Mouse (Mus musculus) T-cell, adult 2 months (primary cell): ENCODE measurements around the gene Ncbp2.
A peak's percentile ranks its signal among the peaks of the same experiment; 100 is the strongest.

Source experiments
- DNase-seq: peaks from one replicate; pipeline ENCODE4 v3.0.0; 2022; ENCODE audit warnings: low spot score

Gene Ncbp2

DNA sequence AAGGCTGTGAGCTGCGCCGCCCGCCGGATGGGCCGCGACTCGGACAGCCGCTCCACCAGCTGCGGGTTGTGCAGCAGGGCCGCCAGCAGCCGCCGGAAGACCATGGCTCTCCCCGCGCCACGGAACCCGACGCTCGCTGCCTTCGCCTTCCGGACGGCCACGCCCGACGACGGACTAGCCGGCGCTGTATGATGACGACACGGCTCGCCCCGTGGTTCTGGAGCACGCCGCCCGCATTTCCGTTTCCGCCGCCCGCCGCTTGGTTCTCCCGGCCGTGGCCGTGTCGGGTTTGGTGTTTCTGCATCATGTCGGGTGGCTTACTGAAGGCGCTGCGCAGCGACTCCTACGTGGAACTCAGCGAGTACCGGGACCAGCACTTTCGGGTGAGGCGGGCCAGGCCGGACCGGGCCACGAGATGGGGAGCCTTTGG is at the start of gene Ncbp2, which contains the start of gene 0610012G03Rik:
Ncbp2 (plus strand) TSS at position 169 of the 430 bp plus-strand sequence.
0610012G03Rik (minus strand) TSS at position 150 of the 430 bp plus-strand sequence.
- DNase-seq, result peak; percentile 96

DNA sequence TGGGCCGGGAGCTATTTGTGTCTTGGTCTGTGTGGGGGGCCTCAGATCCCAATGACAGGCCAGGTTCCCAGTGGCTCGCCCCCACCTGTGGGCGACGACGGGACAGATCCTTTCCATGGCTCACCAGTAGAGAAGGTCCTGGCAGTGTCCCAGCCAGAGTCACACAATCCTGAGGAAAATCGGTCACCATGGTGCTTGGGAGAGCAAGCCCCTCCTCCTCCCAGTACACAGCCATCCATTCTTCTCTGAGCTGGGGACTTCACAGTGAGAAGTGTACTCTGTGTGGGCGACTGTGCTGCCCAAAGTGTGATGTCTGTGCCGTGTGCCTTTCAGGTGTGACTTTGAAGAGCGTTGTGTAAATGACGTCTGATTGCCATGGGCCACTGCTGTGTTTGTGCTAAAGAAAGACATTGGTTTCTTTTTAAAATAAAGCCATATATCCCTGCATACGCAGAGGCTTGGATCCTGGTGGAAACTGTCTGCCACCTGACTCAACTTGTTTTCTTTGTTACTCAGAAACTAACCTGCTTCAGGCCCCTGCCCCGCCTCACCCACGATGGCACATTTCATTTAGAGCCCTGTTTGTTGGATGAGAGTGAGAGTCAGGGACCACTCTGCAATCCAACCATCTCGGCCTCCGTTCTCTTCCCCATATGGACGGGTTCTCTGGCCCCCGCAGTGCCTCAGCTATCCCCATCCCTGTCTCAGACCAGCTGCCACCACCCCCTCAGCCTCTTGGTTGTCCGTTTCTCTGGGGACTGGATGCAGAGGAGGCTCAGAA is 49.6 kb upstream of the Ncbp2 start:
- no peak for DNase-seq

DNA sequence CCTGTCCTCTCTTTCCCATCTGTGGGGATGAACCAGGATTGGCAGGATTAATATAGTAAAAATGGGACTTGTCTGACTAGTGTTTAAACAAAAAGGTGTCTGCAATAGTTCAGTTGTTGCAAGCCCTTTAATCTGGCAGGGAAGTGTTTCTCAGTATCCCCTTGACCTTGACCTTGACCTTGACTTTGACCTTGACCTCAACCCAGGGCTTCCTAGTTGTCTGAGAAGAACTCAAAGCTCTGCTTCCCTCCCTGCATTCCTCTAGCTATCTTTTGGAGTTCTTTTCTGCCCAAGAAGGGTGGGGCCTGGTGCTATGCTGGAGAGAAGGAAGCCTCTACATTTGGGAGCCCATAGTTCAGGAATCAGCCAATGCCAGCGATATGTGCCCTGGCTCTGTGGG is 46.4 kb upstream of the Ncbp2 start:
- no peak for DNase-seq

DNA sequence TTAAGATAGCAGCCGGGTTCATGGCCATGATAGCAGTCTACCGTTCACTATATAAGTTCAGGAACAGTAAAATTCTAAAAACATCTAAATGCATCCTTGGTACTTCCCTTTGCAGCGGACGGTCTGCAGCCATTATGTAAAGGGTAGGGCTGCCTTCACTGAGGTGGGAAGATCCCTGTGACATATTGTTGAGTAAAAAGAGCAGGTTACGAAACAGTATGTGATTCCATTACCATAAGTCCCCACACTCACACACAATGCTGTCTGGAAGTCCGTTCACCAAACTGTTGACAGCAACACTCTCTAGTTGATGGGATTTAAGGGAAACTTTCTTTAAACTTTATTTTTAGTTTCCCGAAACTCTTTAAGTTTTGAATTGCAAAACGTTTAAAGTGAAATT is 45.1 kb upstream of the Ncbp2 start:
- DNase-seq, result no peak

DNA sequence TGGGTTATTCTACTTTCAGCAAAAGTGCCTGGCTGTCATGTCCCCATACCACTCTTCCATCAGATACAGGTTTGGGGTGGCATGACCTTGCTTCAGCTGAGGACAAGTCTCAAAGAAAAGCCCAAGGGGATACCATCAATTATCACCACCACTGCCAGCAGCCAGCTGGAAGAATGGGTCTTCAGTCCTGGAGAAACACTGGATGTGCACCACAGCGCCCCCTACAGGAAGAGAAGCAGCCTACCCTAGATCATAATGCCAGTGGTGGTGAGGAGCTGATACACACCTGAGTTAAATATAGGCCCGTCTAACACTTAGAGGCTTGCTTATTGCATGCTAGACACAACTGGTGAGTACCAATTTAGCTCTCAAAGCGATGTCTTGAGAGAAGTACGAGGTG is 43.0 kb upstream of the Ncbp2 start:
- no peak for DNase-seq

DNA sequence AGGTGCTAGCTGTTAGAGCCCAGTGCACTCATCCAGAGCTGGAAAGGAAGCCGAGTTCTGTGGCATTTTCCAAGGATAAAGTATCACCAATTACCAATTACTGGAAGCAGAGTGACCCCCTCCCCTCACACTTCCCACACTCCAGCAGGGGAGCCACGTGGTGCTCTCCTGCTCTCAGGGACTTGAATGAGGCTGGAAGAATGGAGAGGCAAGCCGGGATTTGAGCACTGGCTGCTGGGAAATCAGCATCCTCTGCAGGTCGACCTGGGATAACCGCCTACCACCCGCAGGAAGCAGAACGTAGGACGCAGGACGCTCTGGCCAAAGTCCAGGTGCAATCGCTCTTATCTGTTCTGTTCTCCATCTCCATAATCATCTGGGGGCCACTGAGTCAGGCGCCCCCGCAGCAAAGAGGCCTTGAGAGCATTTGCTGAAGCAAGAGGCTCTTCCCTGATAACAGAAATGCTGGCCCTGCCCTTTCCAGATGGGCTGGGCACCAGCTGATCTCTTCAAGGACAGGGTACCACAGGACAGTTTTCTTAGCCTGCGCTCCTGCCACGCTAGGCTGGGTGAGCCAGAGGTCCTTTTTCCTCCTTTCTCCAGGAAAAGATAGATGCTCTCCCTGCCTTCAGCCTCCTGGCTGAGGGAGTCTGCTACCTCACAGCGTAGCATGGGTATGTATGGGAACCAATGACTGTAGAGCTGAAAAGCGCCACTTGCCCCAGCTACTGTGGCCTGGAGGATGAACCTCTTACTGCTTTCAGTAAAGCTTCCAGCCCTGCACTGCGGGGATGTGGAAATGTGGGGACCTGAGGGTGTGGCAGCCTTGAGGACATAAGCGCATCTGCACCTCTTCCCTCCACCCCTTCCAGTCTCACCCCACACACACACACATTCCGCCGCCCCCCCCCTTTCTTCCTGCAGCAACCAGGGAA is 42.2 kb upstream of the Ncbp2 start:
- no peak for DNase-seq

DNA sequence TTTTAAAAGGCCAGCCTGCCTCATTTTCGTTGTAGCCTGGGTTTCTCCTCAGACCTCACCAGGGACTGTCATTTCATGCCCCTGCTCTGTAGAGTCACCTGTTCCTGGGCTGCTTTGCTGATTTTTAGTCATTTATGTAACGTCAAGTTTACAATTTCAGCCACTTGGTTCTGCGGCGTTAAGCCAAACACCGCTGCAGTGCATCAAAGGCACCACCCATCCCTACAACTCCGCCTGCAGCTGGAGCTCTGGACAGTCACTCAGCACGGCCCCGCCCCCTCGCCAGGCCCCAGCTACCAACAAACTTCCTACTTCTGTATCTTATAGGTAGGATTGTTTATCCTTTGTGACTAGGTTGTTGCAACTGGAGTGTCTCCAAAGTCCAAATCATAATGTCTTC is 41.4 kb upstream of the Ncbp2 start:
- DNase-seq, result no peak

DNA sequence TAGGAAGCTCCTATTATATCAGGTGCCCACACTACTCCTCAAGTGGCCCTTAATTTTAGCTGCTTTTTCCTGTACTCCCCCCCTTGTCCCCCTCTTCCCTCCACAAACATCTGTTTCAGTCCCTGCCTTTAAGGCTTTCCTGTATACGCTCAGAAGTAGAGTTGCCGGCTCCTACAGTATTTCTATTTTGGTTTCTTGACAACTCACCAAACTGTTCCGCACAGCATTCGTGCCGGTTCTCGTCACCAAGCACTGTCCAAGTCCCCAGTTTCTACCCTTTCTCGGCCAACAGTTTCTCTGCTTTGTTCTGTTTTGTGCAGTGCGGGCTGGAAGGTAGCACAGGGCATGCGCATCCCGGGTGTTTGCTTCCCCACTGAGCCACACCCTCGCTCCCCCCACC is 39.4 kb upstream of the Ncbp2 start:
- DNase-seq, result no peak

DNA sequence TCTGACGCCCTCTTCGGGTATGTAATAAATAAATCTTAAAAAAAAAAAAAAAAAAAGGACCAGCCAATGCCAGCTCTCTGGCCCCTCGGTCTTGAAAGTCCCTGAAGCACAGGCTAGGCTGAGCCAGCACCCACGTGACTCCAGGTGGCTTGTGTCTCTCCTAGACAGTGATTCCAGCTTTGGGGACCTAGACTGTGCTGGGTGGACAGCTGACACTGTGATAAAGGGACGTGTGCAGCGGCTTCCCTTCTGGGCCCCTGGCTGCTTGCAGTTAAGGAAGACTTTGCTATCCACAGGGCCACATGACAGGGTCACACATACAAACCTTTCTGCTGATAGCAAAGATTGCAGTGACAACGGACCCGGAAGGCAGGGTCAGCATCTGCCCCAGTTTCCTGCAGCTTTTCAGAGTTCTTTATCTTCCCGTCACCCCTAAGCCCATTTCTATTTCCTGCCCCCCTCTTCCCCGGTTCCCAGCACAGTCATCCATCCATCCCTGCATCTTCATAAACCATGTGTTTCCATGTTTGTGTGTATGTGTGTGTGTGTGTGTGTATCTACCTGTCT is 37.9 kb upstream of the Ncbp2 start:
- no peak for DNase-seq

DNA sequence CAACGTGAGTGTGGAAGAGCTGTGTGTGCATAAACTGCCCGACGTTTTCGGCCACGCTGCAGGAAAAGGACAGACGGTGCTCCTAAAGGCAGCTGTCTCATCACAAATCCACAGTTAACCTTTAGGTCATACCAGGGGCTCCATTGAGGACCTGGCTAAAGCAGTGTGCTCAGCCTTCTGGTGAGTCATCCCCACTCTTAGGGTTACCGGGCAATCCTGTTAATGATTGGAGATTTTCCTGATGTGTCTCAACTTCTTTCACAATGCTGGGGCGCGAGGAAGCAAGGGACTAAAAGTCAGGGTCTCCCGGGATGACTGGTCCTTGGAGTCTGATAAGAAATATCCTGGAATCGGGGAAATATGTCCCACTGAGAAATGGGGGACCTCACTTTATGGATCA is 30.5 kb upstream of the Ncbp2 start:
- no peak for DNase-seq

DNA sequence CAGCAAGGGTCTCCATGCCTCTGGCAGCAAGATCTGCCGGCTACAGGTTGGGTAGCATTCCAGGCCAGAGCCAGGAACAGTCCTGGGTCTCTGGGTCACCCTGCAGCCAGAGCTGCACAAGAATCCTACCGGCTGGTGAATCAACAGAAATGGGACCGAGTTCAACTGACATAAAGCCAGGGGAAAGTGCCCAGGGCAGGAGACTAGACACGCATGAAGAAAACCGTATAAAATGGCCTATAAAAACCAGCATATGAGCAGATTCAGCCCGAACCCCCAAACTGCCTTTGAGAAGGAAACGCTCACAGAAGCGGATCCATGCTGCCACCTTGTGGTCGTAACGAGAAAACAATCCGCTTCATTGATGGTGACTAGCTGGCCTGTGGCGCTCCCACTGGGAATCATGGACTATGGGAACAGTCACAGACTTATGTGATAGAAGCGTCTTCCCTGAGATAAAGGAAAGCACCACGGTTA is 30.0 kb upstream of the Ncbp2 start:
- peak; percentile 45 for DNase-seq

DNA sequence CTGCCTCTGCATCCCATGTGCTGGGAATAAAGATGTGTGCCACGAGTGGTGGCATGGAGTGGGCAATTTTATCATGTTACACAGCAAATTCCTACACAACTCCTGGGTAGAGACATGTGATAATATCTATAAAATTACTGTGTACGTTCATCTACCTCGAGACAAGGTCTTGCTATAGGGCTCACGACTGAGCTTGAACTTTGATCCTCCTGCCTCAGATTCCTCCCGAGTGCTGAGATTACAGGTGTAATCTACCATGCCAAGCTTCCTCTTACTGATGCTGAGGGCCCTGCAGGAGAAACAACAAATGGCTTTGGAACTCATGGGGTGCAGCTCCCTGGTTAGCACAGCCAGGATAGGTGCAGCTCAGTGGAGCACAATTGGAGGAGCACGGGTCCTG is 23.9 kb upstream of the Ncbp2 start:
- no peak for DNase-seq

DNA sequence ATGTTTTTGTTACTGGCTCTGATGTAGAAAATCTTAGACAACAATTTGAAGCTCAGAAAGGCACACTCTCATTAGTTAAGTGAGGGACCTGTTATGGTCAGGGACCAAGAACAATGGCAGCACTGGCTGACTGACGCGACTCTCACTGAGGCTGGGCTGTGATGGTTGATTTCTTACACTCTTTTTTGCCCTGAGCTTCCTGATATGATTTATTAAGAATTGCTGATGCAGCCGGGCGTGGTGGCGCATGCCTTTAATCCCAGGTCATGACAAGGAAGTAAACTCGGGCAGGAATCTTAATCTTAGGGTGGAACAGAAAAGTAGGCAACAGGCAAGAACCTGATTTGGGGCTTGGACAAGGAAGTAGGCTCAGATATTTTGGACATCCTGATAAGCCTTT is 22.2 kb upstream of the Ncbp2 start:
- no peak for DNase-seq

DNA sequence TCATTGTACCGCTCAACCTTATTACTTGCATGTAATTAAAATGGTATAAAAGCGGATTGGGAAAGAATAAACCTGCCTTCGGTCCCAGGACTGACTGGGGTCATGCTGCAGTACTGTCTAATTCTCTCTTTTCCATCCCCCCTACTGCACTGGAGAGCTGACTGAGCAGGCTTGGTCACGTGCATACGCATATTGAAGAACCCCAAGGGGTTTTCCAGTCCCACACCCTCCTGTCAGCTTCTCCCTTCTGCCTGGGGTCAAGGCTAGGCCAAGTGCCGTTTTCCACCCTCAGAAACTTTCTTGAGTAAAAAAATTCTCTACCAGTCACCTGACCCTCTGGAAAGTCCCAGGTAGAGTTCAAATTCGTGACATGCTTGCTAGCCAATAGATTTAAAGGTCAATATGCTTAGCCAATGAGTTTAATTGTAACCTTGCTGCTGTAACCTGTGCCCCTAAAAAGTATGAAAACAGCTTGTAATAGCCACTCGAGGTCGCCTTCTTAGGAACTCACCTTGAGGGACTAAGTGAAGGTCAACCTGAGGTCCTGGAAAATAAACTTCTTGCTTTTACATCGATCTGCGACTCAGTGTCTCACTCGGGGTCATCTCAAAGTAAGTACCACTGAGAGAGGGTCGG is 21.6 kb upstream of the Ncbp2 start:
- DNase-seq, result no peak

DNA sequence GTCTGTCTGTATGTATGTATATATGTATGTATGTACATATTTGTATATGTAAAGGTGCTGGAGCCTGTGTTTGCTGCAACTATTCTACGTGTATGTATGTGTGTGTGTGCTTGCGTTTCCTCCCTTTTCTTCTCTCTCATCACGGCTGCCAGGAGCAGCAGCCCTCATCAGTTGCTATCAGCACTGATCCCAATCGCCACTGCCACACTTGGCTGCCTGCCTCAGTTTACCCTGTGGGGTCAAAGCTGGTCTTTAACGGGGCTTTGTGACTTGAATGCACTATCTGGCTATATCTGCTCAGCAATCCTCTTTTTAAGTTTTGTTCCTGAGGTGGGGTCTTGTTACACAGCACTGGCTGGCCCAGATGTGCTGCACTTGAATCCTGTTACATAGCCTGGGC is 20.9 kb upstream of the Ncbp2 start:
- no peak for DNase-seq

DNA sequence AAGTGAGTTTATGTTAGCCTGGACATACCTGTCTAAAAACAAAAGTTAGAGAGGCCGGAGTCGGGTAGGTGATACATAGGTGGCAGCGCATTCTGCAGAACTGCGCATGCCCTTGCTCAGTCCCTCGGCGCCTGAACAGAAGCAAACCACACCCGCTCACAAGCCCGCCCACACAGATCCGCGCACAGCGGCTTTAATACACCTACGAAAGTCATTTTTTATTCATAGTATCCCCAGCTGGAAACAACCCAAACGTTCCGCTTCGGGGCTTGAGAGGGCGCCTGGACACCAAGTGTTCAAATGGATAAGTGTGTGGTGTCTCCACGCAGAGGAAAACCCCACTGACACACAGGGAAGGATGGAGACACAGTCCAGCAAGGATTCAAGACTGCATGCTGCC is 17.0 kb upstream of the Ncbp2 start:
- DNase-seq, result no peak

DNA sequence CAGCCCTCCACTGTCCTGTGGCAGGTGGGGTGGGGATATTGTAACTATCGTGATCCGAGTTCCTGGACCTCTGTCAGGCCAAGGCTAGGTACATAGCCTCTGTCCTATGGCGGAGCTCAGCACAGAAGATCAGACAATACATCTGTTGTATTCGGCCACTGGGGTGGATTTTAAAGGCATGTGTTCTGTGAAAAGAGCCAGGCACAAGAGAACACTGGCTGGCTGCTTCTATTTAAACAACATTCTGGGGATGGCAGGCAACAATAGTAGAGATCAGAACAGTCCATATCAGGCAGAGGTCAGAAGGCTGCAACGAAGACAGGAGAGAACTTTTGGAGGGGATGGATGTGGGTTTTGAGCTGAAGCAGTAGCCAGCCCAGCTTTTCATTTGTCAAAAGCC is 16.1 kb upstream of the Ncbp2 start:
- DNase-seq, result no peak

DNA sequence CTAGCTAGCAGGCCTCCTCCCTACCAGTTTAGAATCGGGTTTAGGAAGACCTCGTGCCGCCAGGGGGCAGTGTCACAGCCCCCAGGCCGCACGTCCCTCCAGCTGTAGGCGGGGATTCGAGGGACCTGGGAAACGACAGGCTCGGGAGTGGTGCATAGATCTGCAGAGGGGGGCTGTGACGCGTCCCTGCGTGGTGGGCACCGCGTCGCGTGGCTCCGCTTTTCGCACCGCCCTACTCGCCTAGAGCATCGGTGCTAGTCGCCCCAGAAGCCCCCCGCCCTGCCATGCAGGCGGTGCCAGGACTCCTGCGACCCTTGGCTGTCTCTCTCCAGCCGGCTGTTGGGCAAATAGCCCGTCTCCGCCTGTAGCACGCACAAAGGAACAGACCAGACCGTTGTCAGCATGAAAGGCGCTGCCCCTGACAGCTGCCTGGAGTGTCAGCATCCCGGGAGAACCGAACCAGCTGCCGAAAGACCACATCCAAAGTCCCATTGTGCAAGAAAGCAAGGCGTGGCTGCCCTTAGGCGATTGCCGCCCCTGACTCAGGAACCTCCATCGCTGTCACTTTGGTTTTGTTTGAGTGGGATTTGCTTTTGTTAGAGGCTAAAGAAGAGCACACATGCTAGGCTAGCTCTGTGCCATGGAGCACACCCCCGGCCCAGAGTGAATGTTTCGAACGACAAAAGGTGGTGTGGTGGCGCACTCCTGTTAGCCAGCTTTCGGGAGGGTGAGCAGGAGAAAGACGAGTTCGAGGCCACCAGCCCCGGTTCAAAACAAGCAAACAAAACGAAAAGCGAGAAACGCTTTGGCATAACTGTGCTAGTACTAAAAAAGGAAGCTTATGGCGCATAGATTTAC is 15.2 kb upstream of the Ncbp2 start:
- peak; percentile 76 for DNase-seq

DNA sequence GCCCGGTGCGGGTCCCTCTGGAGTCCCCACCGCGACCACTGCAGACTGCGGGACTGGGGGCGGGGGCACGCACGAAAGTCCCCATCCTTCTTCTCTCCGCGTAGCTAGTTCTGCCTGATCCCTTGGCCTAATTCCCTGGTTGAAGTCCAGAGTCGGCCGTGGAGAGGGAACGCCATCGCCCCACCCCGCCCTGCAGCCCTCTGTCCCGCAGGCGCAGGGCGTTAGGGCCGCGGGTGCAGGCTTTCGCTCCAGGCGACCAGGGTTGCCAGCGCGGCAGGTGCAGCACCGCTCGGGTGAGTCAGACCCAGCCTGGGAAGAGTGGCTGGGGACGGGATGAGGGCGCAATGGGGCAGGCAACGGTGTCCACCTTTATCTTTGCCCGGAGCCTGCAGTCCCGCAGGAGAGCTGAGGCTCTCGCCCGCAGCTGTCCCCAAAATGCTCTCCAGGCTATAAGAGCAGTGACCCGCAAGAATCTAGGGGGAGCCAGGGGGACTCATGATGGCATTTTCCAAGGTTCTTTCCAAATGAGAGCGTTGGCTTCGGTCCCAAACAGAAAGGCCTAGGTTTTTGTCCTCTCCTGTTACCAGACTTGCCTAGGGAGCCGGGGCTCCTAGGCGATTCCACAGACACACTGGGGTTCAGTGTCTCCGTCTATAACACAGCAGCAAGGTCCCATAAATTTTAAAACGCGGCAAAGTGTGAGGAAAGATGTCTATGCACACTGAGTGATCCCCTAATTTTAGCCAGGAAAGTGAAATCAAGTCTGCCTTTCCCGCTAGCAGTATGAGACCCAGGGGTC is 14.4 kb upstream of the Ncbp2 start, which contains the start of gene Pigz:
Pigz (plus strand) TSS at position 101 of the 799 bp plus-strand sequence.
- DNase-seq, result no peak

DNA sequence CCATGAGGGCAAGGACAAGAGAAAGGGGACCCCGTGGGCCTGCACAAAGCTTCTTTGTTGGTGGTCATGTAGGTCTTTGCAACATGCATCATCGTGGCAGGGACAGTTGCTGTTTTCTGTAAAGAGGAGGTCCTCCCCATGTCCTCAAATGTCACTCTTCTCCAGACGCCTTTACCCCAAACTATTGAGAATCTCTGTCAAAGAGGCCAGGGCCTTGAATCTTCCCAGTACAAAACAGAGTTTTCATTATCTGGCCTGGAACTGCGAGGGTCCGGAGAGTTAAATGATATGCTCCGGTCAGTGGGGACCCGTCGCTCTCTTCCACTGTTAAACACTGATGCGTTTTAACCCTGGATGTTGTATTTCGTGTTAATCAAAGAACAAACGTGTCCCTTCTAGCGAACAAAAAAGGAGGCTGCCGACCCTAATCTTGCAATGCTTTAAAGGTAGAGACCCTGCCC is 13.7 kb upstream of the Ncbp2 start:
- no peak for DNase-seq
